Mouse (Mus musculus) forelimb bud, embryonic 11.5 days (tissue): ENCODE results near the gene Cyp19a1.

ENCODE experiments used
- DNase-seq: peaks from one replicate; pipeline ENCODE4 v3.0.0-alpha.2; 2012; ENCODE audit warnings: low read depth, low spot score

The Cyp19a1 gene

DNA sequence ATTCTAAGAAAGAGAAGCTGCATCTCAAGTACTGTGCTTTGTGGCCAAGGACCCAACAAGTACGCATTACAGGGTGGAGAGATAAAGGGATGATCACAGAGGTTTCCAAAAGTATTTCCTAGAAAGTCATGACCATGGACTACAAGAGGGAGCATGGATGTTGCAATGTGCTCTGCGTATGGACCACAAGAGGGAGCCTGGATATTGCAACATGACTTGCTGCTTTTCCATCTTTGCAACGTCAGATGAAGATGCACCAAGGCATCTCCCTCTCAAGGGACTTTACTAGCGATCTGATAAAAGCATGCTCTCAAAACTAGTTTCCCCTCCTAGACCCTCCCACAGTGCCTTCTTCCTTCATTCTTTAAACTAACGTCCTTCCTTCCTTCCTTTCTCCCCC, 98.4 kb downstream of the Cyp19a1 start:
- DNase-seq, result peak; percentile 31

GRCm38 (mm10) chr9:54168425-54168824, 99.5 kb downstream of the Cyp19a1 start:
- DNase-seq, result no peak

- no peak for DNase-seq
Measured at GRCm38 (mm10) chr9:54163117-54163516, 104.8 kb downstream of the Cyp19a1 start.

- peak; percentile 90 for DNase-seq
Measured at GRCm38 (mm10) chr9:54153679-54154078, 114.2 kb downstream of the Cyp19a1 start.

GRCm38 (mm10) chr9:54139191-54139590, 128.7 kb downstream of the Cyp19a1 start:
- DNase-seq, result no peak
